Comparison of ENCODE assay signal across 10 mouse cellular contexts in the genomic region with DNA sequence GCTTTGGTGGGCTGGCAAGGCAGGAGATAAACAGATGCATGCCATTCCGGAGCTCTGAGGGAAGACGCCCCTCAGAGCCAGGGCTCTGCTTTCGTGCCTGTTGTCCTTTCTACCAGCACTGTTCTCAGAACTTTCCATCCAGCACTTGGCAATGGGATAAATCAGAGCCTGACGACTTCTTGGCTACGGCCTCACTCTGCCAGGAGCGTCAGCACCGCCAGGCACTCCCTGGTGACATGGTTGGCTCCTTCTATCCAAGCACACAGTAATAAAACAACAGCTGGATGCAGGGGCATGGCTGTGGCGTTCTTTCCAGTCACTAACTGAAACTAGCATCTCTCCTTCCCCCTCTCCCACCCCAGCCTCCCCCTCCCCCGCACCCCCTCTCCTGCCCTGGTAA.
DNase-seq lines count a peak whose midpoint lies in the region; ATAC-seq lines count a peak whose summit lies in the region.
"Had no signal": no experiment of that assay in that cellular context is flagged by ENCODE, and none has a peak within 500 bp of the region (broad histone marks: within the 10 kb centered on the region; RNA-seq: fewer than 3 reads in every experiment).

No protein-coding gene starts in this region.

- 30% methylated on average over 9 of the region's 9 CpGs for WGBS in heart, embryonic 13.5 days
- 31% methylated on average over 9 of the region's 9 CpGs for WGBS in neural tube, embryonic 13.5 days

- no peak overlapping the region for H3K4me2 ChIP-seq in heart, embryonic 13.5 days
- no peak overlapping the region for H3K4me2 ChIP-seq in neural tube, embryonic 13.5 days

- H3K27me3 ChIP-seq in heart, embryonic 13.5 days (replicated peaks) = no peaks in the 10 kb centered on the region
- no peaks in the 10 kb centered on the region for H3K27me3 ChIP-seq in neural tube, embryonic 13.5 days

- no peaks in the 10 kb centered on the region for H3K36me3 ChIP-seq in heart, embryonic 13.5 days
- H3K36me3 ChIP-seq in neural tube, embryonic 13.5 days = no peaks in the 10 kb centered on the region

- ATAC-seq in heart, embryonic 13.5 days (ENCODE audit: extremely low read depth, insufficient number of reproducible peaks, low FRiP score, low TSS enrichment) = no peak
- ATAC-seq in neural tube, embryonic 13.5 days (ENCODE audit: low read depth) = peak; percentile 71
- ATAC-seq in CD4-positive, CD25-positive, alpha-beta regulatory T cell, adult 4 months = no peak
- ATAC-seq in megakaryocyte, adult 5-6 weeks (ENCODE audit: poor library complexity, severe bottlenecking) = no peak
- ATAC-seq: forebrain, embryonic 16.5 days had no signal

- H3K4me3 ChIP-seq in heart, embryonic 13.5 days = no peak overlapping the region
- H3K4me3 ChIP-seq in neural tube, embryonic 13.5 days = no peak overlapping the region

- no peak overlapping the region; the same call in 1 of the 2 replicates for H3K27ac ChIP-seq in heart, embryonic 13.5 days (replicated peaks)
- H3K27ac ChIP-seq in neural tube, embryonic 13.5 days (replicated peaks) = no peak overlapping the region

- peaks cover 49% of the 10 kb centered on the region for H3K4me1 ChIP-seq in heart, embryonic 13.5 days
- peaks cover 34% of the 10 kb centered on the region for H3K4me1 ChIP-seq in neural tube, embryonic 13.5 days (replicated peaks)

- intact Hi-C loops in gastrocnemius, postnatal 36 days (cut with DNase I) = loop anchor here (5.0 kb wide), 1 partner anchor 117 kb away; no protein-coding TSS in a partner anchor

- no peak for DNase-seq in heart, adult 8-10 months (ENCODE audit: low spot score)
- no peak for DNase-seq in neural tube, embryonic 10.5 days (ENCODE audit: extremely low spot score, low spot score)
- peak; percentile 29 to 34 for DNase-seq in gastrocnemius, postnatal 36 days
- DNase-seq in right cerebral cortex, postnatal 10 days (ENCODE audit: low spot score in 2 of 2) = no peak
- DNase-seq: kidney, adult 8-10 months had no signal

- H3K9ac ChIP-seq in heart, embryonic 13.5 days = peak overlapping the region; percentile 41; the same call in 1 of the 2 replicates
- H3K9ac ChIP-seq in neural tube, embryonic 13.5 days = no peak overlapping the region

- no peaks in the 10 kb centered on the region for H3K9me3 ChIP-seq in heart, embryonic 13.5 days
- H3K9me3 ChIP-seq in neural tube, embryonic 13.5 days = no peaks in the 10 kb centered on the region

Comparison
In these comparisons a context has a peak if more than half of its experiments do, and no peak if none do; other contexts are left out.
1. DNase-seq: peak in gastrocnemius, postnatal 36 days (2 of 2); none in heart, adult 8-10 months (single experiment), neural tube, embryonic 10.5 days (single experiment) and right cerebral cortex, postnatal 10 days (0 of 2).